Mouse (Mus musculus): ENCODE data around the gene Olfr287.

Olfr287 gene

DNA sequence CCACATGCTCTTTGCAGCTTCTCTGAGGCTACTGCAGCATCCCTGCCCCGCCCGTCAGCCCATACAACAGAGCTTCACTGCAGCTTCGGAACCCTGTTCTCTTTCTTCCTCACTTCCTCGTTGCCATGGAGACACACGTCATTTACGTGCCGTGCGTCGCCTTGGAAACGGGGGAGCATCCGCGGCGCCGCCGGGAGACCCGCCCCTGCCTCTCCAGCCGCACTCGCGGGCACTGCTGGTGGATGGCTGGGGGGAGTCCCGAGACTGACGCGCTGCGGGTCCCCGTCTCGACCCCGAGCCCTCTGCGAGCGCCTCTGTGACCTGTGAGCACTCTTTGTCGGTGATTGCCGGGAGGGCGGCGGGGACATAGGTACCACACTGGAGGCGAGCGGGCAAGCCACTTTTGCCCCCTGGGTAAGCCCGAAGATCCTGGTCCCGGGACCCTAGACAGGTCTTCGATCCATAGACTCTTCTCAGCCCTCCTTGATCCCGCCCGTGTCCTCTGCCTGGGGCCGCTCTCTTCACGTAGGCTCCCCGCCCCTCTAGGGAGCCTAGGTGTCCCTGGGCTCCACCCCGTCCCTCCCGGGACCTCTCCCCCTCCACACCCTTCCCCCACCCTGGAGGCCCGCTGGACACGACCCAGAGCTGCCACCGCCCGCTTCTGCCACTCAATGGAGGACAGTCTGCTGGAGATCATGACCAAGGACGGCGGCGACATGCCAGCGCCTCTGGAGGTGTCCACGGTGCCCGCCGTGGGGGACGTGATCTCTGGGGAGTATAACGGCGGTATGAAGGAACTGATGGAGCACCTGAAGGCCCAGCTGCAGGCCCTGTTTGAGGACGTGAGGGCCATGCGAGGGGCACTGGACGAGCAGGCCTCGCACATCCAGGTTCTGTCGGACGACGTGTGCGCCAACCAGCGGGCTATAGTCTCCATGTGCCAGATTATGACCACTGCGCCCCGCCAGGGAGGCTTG, 52.9 kb downstream of the Olfr287 start:
- WGBS = 1% methylated on average over 69 of the region's 69 CpGs

GRCm38 (mm10) chr15:98166963-98167644, 53.8 kb downstream of the Olfr287 start, which contains the start of gene Ccdc184:
TSS of gene Ccdc184 (plus strand) at chr15:98167158.
- 2% methylated on average over 18 of the region's 18 CpGs for WGBS

DNA sequence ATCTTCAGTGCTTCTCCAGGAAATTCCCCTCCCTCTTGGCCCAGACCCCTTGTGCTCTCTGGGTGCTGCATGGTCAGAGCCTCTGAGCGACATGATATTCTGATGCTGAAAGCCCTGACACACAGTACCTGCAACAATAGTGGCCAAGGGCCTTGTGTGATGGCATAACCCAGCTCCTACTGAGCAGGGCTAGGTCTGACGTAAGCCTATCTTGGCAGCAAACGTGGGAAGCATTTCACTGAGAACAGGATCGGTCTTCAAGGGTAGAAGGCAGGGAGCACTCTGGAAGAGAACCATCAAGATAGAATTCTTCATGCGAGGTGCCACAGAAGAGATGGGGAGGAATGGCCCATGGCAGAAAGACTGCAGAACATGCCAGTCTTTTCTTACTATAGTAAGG, 55.3 kb downstream of the Olfr287 start, which contains the start of gene Asb8:
Asb8 (minus strand) TSS at position 101 of the 400 bp plus-strand sequence.
- 86% methylated on average over 5 of the region's 5 CpGs for WGBS

GRCm38 (mm10) chr15:98162561-98162960, 58.3 kb downstream of the Olfr287 start:
- WGBS = 69% methylated on average over 4 of the region's 4 CpGs

- WGBS = 69% methylated on average over 19 of the region's 19 CpGs
These were observed 59.6 kb downstream of the Olfr287 start for GRCm38 (mm10) chr15:98161026-98161805.

DNA sequence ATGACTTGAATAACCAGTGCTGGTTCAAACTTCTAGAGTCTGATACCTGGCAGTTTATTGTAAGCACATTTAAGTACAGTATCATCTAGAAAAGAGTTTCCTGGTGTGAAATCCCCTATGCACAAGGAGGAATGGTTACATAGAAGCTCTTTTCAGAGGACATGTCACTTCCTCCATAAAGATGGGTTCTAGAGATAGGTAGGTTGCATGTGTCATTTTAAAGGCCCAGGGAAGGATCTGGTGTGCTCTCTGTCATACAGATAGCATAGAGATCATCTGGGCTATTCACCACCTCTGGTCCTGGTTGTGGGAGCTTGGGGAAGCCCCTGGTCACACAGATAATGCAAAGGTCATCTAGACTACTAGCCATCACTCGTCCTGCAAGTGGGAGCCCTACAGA, 63.6 kb downstream of the Olfr287 start:
- WGBS = 85% methylated on average over 1 of the region's 1 CpGs
